Mouse (Mus musculus): ENCODE measurements around the gene Ubc.

Gene Ubc

DNA sequence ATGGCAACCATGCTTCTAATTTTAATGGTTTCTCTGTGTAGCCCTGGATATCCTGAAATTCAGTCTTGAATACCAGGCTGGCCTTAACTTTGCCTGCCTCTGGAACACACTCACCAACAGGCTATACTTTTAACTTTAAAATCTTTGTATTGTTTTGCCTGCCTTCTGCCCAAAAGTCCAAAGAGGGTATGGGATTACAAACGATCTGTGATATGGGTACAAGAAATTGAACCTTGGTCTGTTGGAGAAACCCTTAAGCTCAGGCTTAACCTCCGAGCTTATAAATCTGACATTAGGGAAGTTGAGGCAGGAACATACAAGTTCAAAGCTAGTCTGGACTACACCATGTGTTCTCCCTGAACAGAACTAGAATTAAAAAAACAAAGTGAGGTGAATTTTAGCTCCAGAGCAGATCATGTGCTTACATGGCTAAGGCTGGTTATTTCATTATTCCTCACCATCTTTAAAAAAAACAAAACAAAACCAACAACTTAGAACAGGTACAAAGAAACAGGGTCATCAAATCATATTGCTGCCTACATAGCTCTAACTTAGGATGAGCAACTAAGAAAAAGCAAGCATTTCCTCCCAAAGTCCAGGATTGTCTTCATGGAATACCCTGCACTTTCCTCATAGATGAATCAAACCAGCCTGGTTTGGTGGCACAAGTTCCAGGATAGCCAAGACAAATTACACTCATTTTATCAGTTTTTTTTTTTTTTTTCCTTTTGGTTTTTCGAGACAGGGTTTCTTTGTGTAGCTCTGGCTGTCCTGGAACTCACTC, 6.2 kb downstream of the Ubc start:
- no peak for DNase-seq (ENCODE audit: extremely low spot score, low spot score)

DNA sequence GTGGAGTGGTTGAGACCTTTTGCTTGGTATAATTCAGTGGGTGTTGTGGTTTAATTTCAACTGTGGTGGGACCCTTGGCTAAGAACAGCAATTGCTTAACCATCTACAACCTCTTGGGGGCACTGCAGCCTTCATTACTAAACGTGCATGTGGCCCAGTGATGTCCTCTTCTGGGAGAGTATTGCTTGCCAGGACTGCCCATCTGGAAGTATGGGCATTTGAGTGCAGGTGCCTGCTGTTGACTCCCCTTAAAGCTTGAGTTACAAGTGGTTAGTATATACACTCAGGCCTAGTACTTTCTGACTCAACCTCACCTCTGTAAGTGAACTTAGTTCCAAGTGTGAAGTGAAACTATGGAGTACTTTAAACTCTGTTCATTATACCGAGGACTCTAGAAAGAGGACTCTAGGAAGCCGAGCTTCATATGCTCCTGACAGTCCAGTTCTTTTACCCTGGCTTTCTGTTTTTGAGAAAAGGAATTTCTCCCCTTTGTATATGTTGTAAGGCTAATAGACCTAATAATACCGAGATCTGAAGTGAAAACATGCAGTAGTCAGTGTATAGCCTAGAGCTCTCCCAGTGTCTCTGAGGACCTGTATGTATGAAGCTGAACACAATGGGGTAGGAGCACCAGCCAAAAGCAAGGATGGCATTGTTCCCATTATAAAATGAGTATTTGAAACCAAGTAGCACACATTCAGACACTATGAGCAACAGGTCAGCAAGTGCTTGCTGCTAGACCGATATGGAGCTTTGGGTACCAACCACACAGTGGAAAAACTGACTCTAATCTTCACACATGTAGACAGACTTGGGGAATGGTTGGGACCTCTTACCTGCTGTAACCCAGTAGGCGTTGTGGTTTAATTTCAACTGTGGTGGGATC, 7.1 kb downstream of the Ubc start:
- DNase-seq (ENCODE audit: extremely low spot score, low spot score): no peak

DNA sequence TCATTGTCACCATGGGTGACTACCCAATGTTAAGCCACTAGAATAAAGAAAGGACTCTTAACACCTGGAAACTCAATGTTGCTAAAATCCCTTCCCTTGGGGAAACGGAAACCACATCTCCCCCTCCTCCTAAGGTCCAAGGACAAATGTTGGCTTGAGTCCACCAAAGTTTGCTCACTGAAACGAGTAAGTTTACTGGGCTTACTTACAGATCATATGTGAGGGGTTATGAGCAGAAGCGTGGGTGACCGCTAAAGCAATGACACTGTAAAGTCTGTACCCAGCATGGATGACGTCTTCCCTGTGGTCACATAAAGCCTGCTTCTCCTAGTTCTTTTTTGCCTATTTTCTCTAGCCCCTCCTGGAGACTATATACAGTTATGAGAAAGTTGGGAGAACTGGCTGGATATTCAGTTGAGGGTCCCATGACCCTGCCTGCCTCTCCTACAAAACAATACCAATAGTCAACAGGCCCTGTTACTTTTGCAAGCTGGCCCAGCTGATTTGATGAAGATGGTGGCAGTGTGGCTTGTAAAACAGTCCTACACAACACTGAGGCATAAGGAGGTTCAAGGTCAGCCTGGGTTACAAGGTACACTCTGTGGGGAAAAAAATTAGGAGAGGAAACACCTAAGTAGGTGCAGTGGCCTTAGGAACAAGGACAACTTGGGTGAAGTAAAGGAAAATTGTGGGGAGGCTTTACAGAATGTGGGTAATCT, 7.9 kb downstream of the Ubc start:
- DNase-seq (ENCODE audit: extremely low spot score, low spot score): no peak

GRCm38 (mm10) chr5:125378919-125379318, 11.1 kb downstream of the Ubc start:
- DNase-seq (ENCODE audit: extremely low spot score, low spot score): no peak

GRCm38 (mm10) chr5:125377214-125377613, 12.8 kb downstream of the Ubc start:
- DNase-seq (ENCODE audit: extremely low spot score, low spot score): no peak

DNA sequence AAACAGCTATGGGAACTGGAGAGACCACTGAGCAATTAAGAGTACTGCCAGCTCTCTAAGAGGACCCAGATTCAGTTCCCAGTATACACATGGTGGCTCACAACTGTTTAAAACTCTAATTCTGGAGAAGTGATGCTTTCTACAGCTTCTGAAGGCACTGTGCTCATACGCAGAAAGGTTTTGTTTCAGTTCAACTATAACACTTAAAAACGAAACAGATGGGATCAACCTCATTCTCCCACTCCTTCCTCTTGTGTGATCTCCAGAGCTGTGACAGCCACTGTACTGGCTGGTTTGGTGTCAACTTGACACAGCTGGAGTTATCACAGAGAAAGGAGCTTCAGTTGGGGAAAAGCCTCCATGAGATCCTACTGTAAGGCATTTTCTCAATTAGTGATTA, 14.1 kb downstream of the Ubc start:
- no peak for DNase-seq (ENCODE audit: extremely low spot score, low spot score)

DNA sequence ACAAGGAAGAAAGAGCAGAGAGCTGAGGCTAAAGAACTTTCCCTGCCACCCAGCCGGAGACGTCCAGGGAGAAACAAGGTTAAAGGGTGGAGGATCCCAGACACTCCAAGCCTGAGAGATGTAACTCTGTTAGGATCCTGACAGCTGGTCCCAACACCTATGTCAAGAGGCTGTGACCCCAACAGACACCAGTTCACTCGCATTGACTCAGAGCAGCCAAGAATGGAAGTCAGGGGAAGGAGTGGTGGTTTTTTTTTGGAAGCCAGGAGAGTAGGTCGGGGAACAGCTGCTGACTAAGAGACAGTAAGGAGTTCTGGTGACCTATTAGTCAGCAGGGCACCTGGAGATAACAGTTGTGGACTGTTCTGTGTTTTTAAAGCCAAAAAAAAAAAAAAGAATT, 18.0 kb downstream of the Ubc start:
- DNase-seq (ENCODE audit: extremely low spot score, low spot score): no peak

DNA sequence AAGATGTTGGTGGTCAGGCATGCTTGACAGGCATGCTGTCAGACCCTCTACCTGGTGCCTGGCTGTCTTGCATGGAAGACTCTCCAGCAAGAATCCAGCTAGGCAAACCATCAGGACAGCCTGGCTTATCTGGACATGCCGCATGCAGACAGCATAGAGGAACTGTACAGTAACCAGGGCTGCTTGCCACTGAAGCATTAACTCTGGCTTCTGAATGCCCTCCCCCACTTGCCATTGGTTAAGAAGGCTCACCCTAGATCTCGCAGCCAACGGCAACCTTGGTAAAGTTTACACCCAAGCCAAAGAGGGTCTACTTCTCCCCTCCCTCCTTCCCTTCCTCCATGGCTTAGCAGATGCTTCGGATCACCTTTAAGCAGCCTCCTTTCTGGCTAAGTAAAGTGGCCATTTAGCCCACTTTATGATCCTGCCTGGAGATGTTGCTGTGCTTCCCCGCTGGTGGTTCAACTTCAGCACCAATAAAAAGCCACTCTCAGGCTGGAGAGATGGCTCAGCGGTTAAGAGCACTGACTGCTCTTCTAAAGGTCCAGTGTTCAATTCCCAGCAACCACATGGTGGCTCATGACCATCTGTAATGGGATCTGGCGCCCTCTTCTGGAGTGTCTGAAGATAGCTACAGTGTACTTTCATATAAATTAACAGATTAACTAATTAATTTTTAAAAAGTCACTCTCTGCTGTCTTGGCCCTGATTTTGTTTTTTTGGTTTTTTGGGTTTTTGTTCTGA, 18.9 kb downstream of the Ubc start:
- DNase-seq (ENCODE audit: extremely low spot score, low spot score): no peak

GRCm38 (mm10) chr5:125368568-125368967, 21.4 kb downstream of the Ubc start:
- peak; percentile 56 for DNase-seq (ENCODE audit: extremely low spot score, low spot score)

GRCm38 (mm10) chr5:125368156-125368555, 21.8 kb downstream of the Ubc start:
- no peak for DNase-seq (ENCODE audit: extremely low spot score, low spot score)

GRCm38 (mm10) chr5:125364851-125365429, 25.1 kb downstream of the Ubc start:
- DNase-seq (ENCODE audit: extremely low spot score, low spot score): no peak

DNA sequence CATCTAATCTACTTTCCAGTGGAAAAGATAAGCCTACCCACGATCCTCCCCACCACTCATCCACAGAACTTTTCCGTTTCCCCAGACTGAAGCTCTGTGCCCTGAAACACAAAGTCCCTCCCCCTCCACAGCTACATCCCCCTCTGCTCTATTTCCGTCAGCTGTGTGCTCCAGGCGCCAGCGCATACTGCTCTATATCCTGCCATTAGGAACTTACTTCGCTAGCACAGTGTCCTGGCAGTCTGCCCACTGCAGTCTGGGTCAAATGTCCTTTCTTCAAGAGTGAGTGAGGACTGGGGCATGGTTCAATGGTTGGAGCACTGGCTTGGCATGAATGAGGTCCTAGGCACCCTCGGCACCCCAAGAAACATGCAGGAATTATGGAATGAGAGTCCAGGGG, 26.1 kb downstream of the Ubc start:
- no peak for DNase-seq (ENCODE audit: extremely low spot score, low spot score)

GRCm38 (mm10) chr5:125360981-125361510, 29.0 kb downstream of the Ubc start:
- no peak for DNase-seq (ENCODE audit: extremely low spot score, low spot score)

GRCm38 (mm10) chr5:125360566-125360965, 29.4 kb downstream of the Ubc start:
- DNase-seq (ENCODE audit: extremely low spot score, low spot score): no peak

GRCm38 (mm10) chr5:125358270-125358608, 31.8 kb downstream of the Ubc start:
- no peak for DNase-seq (ENCODE audit: extremely low spot score, low spot score)

DNA sequence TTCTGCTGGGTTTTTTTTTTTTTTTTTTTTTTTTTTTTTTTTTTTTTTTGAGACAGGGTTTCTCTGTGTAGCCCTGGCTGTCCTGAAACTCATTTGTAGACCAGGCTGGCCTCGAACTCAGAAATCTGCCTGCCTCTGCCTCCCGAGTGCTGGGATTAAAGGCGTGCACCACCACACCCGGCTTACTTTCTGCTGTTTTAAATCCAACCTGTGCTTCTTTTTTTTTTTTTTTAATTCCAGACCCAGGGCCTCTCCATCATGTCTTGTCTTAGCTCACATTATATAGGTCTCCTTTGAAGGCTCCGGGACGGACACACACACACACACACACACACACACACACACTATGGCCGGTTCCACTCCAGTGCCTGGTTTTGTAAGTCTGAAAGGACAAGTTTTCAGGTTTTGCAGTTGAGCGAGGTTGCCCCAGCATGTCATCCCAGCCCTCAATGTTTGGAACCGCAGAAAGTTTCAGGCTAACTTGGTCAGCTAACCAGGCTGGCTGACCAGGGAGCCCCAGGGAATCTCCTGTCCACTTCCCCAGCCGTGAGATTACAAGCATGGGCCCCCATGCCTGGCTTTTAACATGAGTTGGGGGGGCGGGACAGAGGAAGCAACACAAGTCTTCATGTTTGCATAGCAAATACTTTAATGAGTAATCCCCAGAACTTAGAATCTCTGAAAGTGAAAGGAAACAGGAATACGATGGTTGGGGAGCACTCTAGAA, 32.3 kb downstream of the Ubc start:
- no peak for DNase-seq (ENCODE audit: extremely low spot score, low spot score)

DNA sequence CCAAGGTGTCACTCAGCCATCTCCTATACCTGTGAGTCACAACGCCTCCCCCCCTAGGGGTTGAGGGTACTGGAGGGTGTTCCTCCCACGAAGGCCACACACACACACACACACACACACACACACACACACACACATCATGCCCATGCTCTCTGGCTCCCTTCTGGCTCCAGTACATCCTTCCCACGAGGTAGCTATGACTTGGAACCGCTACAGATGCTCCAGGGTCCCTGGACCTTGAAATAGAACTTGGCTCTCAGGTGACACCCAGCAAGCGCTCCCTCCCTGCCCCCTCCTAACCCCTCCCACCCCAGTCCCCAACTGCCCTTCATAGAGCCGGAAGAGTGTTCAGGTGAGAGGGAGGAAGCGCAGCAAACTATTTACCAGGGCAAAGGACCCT, 34.4 kb downstream of the Ubc start:
- DNase-seq (ENCODE audit: extremely low spot score, low spot score): no peak

DNA sequence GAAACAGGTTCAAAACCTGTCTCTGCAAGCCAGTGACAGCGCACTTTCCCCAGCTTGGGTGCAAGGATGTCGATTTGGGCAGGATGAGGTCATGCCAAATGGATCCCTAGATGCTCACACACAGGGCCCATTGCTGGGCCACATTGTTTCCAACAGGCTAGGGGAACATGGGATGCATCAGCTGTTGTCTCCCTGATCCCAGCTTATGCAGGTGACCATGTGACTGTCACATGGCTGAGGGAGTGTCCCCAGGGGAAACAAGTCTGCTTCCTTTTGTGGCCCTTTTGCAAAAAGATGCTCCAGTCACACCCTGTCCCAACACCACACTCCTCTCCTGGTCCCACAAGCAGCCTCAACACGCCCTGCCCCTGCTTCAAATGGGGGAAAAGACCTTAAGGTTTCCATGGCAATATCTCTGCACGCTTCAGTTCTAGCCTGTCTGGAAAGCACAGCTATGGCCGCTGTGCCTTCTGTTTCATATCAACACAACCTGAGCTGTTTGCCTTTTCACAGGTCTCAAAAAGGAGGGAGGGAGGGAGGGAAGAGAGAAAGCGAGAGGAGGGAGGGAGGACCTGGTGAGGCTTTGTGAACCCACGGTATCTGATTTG, 35.0 kb downstream of the Ubc start:
- no peak for DNase-seq (ENCODE audit: extremely low spot score, low spot score)

GRCm38 (mm10) chr5:125352781-125353294, 37.2 kb downstream of the Ubc start:
- no peak for DNase-seq (ENCODE audit: extremely low spot score, low spot score)

Measured in neural tube, embryonic 10.5 days (tissue).